Mouse (Mus musculus): ENCODE measurements around the gene Gm8247.
"Not testable (repeated sequence)": the region's sequence is repeated elsewhere in the genome, so short reads cannot be mapped to it uniquely, and the experiment has no call there.

Gm8247 gene

DNA sequence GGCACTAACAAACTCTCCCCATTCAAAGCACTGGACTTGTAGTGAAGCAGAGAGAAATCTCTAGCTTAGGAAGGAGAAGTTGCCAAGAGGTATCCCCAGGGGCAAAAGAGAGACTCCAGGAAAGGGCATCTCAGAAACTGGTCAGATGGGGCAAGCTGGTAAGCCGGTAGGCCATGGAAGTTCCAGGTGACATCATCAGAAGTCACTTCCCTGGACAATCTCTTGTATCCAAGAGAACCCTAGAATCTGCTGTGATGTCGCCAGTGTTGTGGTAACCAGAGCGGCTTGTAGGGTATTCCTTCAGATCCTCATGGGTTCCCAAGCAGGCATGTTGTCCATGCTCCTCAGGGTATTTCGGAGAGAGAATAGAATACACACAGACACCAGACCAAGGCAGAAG is at the start of gene Gm8247:
TSS of gene Gm8247 (plus strand) at position 301 of the 400 bp plus-strand sequence.
- DNase-seq, result not testable (repeated sequence)

DNA sequence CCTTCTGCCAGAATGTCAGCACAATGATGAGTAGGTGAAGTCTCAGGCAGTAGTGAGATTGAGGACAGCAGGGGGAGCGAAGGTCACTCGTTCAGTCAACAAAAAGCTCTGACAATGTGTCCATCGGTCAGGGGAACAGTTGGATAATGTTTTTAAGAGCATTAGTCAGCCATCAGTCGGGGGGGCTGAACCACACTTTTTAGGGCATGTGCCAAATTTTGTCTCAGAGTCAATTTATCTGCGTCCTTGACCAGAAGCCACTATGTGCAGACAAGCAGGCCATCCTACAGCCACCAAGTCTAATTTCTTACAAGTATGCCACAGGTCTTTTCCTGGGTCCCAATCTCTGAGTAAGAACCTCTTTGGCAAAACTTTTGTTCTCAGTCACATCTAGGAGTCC is 35.0 kb upstream of the Gm8247 start:
- not testable (repeated sequence) for DNase-seq

DNA sequence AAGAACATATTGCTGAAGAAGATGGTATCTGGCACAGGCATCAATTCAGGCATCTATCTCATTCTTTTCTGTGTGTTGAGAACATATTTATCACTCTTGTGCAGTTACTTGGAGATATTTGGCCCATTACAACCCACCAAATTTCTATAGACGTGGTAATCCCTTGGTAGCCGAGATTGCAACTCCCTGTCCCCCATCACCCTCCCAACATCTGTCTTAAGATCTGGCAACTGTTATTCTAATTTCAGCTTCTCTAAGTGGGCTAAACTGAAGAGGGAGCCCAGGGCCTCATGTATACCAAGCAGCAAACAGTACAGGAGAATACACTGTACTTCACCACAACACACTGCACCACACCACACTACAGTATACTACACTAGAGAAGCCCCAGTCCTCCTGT is 8.8 kb downstream of the Gm8247 start:
- not testable (repeated sequence) for DNase-seq

DNA sequence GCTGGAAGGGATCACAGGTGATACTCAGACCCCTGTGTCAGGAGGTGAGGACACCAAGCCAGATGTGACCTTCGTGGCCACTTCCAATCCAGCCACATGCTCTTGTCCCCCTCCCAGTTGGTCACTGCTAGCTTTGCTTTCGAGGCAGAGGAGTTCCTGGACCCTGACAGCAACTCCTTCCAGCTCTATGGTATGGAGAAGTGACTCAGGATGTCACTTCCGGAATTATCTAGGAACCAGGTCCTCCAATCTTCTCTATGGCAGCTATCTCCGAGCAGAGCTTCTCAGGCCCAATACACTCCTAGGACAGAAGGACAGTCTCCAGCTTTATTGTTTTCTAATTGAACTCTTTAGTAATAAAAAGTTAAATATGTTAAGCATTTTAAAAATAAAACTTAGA is 44.8 kb downstream of the Gm8247 start, which contains the start of gene Gm5624:
TSS of gene Gm5624 (minus strand) at position 202 of the 400 bp plus-strand sequence.
- DNase-seq, result not testable (repeated sequence)
